In genomic region chr2:109303638-109304037, GRCm38 (mm10) we compare ENCODE assay signal across 35 mouse cellular contexts.
"Had no signal": no experiment of that assay in that cellular context is flagged by ENCODE, and none has a peak within 500 bp of the region (broad histone marks: within the 10 kb centered on the region; RNA-seq: fewer than 3 reads in every experiment).

No protein-coding gene starts in this region.

- H3K36me3 ChIP-seq: hindbrain, embryonic 13.5 days; hindbrain, embryonic 15.5 days; intestine, embryonic 15.5 days had no signal

- DNase-seq: heart, postnatal 10 days; heart, postnatal 14 days; heart, postnatal 36 days; heart, postnatal 4 days; kidney, adult 11 months; kidney, adult 18-20 months; kidney, adult 2 months; kidney, adult 8-10 months; kidney, adult 9 months; kidney, postnatal 10 days; kidney, postnatal 14 days; kidney, postnatal 25 days; kidney, postnatal 36 days; kidney, postnatal 4 days; layer of hippocampus, adult 9-11 months; layer of hippocampus, postnatal 36 days had no signal

- ATAC-seq: hindbrain, embryonic 16.5 days; hindbrain, postnatal 0 days; inflammation-experienced regulatory T-cells, adult 6 months; intestine, embryonic 15.5 days; intestine, embryonic 16.5 days; intestine, postnatal 0 days had no signal

- H3K9ac ChIP-seq: heart, embryonic 12.5 days; heart, embryonic 13.5 days; heart, embryonic 15.5 days; hindbrain, embryonic 12.5 days; hindbrain, embryonic 13.5 days; hindbrain, embryonic 14.5 days; hindbrain, embryonic 15.5 days; intestine, embryonic 15.5 days; kidney, embryonic 15.5 days had no signal

- H3K9me3 ChIP-seq: heart, embryonic 10.5 days; heart, embryonic 12.5 days; heart, embryonic 13.5 days; heart, embryonic 15.5 days; hindbrain, embryonic 10.5 days; hindbrain, embryonic 12.5 days; hindbrain, embryonic 13.5 days; hindbrain, embryonic 15.5 days; intestine, embryonic 15.5 days; kidney, embryonic 15.5 days had no signal

- H3K27me3 ChIP-seq: heart, embryonic 12.5 days; heart, embryonic 13.5 days; heart, embryonic 15.5 days; hindbrain, embryonic 12.5 days; hindbrain, embryonic 13.5 days; hindbrain, embryonic 15.5 days; intestine, embryonic 15.5 days; kidney, embryonic 15.5 days had no signal

- H3K4me1 ChIP-seq: heart, embryonic 10.5 days; heart, embryonic 12.5 days; heart, embryonic 13.5 days; heart, embryonic 15.5 days; hindbrain, embryonic 10.5 days; hindbrain, embryonic 12.5 days; hindbrain, embryonic 13.5 days; hindbrain, embryonic 15.5 days; intestine, embryonic 15.5 days; kidney, embryonic 15.5 days had no signal

- H3K27ac ChIP-seq: heart, embryonic 10.5 days; heart, embryonic 13.5 days; heart, embryonic 15.5 days; hindbrain, embryonic 10.5 days; hindbrain, embryonic 12.5 days; hindbrain, embryonic 13.5 days; hindbrain, embryonic 14.5 days; hindbrain, embryonic 15.5 days; hindbrain, postnatal 0 days; intestine, embryonic 15.5 days; kidney, embryonic 15.5 days; kidney, postnatal 0 days; layer of hippocampus, adult 2 months; left cerebral cortex, adult 2 months had no signal

- H3K4me3 ChIP-seq: heart, embryonic 10.5 days; heart, embryonic 12.5 days; heart, embryonic 13.5 days; heart, embryonic 15.5 days; hindbrain, embryonic 10.5 days; hindbrain, embryonic 12.5 days; hindbrain, embryonic 13.5 days; hindbrain, embryonic 15.5 days; intestine, embryonic 15.5 days; kidney, embryonic 15.5 days; layer of hippocampus, adult 2 months; left cerebral cortex, adult 2 months had no signal
